Mouse (Mus musculus): ENCODE results near the gene Gm1123.
A peak's percentile ranks its signal among the peaks of the same experiment; 100 is the strongest.

The Gm1123 gene

GRCm38 (mm10) chr9:99035575-99035974 is at the start of gene Gm1123:
Gene Gm1123 (minus strand): TSS chr9:99035715.
- DNase-seq (ENCODE audit: low read depth, low spot score), result no peak

GRCm38 (mm10) chr9:99081718-99082117 is 46.2 kb upstream of the Gm1123 start:
- no peak for DNase-seq (ENCODE audit: low read depth, low spot score)

- DNase-seq (ENCODE audit: low read depth, low spot score), result no peak
Observed at GRCm38 (mm10) chr9:99081308-99081707, 45.8 kb upstream of the Gm1123 start.

- no peak for DNase-seq (ENCODE audit: low read depth, low spot score)
Observed at GRCm38 (mm10) chr9:99080657-99081056, 45.1 kb upstream of the Gm1123 start.

- no peak for DNase-seq (ENCODE audit: low read depth, low spot score)
Observed at GRCm38 (mm10) chr9:99074462-99074861, 38.9 kb upstream of the Gm1123 start.

GRCm38 (mm10) chr9:99072538-99072937 is 37.0 kb upstream of the Gm1123 start:
- DNase-seq (ENCODE audit: low read depth, low spot score), result no peak

- DNase-seq (ENCODE audit: low read depth, low spot score), result no peak
Observed at GRCm38 (mm10) chr9:99065311-99065710, 29.8 kb upstream of the Gm1123 start.

- DNase-seq (ENCODE audit: low read depth, low spot score), result peak; percentile 24
Observed at GRCm38 (mm10) chr9:99064216-99064615, 28.7 kb upstream of the Gm1123 start.

GRCm38 (mm10) chr9:99062544-99062943 is 27.0 kb upstream of the Gm1123 start:
- DNase-seq (ENCODE audit: low read depth, low spot score), result peak; percentile 55

GRCm38 (mm10) chr9:99057751-99058150 is 22.2 kb upstream of the Gm1123 start:
- DNase-seq (ENCODE audit: low read depth, low spot score), result no peak

- no peak for DNase-seq (ENCODE audit: low read depth, low spot score)
Observed at GRCm38 (mm10) chr9:99049760-99050159, 14.2 kb upstream of the Gm1123 start.

GRCm38 (mm10) chr9:99048724-99049250 is 13.3 kb upstream of the Gm1123 start:
- DNase-seq (ENCODE audit: low read depth, low spot score), result no peak

GRCm38 (mm10) chr9:99044761-99045160 is 9.2 kb upstream of the Gm1123 start:
- no peak for DNase-seq (ENCODE audit: low read depth, low spot score)

GRCm38 (mm10) chr9:99042641-99043040 is 7.1 kb upstream of the Gm1123 start:
- DNase-seq (ENCODE audit: low read depth, low spot score), result no peak

GRCm38 (mm10) chr9:99041994-99042393 is 6.5 kb upstream of the Gm1123 start:
- no peak for DNase-seq (ENCODE audit: low read depth, low spot score)

- DNase-seq (ENCODE audit: low read depth, low spot score), result no peak
Observed at GRCm38 (mm10) chr9:99034111-99034510, 1.4 kb downstream of the Gm1123 start.

- no peak for DNase-seq (ENCODE audit: low read depth, low spot score)
Observed at GRCm38 (mm10) chr9:99032031-99032430, 3.5 kb downstream of the Gm1123 start.

GRCm38 (mm10) chr9:99021751-99022150 is 13.8 kb downstream of the Gm1123 start:
- no peak for DNase-seq (ENCODE audit: low read depth, low spot score)

GRCm38 (mm10) chr9:99021166-99021565 is 14.3 kb downstream of the Gm1123 start:
- no peak for DNase-seq (ENCODE audit: low read depth, low spot score)

GRCm38 (mm10) chr9:99017679-99018078 is 17.8 kb downstream of the Gm1123 start:
- DNase-seq (ENCODE audit: low read depth, low spot score), result no peak

- DNase-seq (ENCODE audit: low read depth, low spot score), result no peak
Observed at GRCm38 (mm10) chr9:99016759-99017158, 18.8 kb downstream of the Gm1123 start.

GRCm38 (mm10) chr9:99016301-99016700 is 19.2 kb downstream of the Gm1123 start:
- no peak for DNase-seq (ENCODE audit: low read depth, low spot score)

- DNase-seq (ENCODE audit: low read depth, low spot score), result no peak
Observed at GRCm38 (mm10) chr9:99009898-99010199, 25.7 kb downstream of the Gm1123 start.

Measured in retina, postnatal 7 days (tissue).